Mouse (Mus musculus) cerebellum, adult 9-11 months (tissue): ENCODE measurements around the gene Sult4a1.

Experiments
- DNase-seq: peaks from one replicate; pipeline ENCODE4 v3.0.0; 2022

The Sult4a1 gene

DNA sequence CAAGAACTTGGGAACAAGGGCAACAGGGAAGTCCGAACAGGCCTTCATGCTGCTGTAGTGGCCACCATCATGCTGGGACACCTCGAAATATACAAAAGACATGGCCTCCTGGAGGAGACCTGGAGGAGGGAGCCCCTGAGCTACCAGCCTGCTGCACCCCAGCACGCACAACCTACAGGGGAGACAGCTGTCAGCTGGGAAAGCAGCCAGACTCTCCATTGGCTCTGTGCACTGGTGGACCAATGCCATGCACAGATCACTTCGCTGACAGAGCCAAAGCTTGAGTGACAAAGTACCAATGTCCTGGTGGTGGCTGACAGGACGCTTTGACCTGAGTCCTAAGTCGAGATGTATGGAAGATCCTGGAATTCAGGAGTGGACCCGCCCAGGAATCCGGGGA lies 9.5 kb downstream of the Sult4a1 start:
- DNase-seq, result peak; percentile 84

DNA sequence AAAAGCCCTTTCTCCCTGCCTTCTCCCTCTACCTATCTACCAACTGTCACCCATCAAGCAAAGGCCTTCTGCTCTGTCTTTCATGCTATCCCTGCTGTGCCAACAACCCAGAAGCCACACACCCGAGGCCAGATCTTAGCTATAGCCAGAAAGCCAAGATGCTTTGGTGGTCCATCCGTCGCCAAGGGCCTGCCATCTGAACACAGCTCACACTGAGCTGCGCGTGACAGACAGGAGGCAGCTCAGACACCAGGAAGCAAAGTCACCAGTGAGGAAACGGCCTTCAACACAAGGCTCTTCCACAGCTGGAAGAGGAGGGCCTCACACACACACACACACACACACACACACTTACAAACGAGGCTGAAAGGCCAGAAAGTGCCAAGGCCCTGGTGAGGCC lies 10.6 kb downstream of the Sult4a1 start:
- DNase-seq, result peak; percentile 41

- no peak for DNase-seq
Observed at GRCm38 (mm10) chr15:84086775-84087174, 18.8 kb downstream of the Sult4a1 start.

DNA sequence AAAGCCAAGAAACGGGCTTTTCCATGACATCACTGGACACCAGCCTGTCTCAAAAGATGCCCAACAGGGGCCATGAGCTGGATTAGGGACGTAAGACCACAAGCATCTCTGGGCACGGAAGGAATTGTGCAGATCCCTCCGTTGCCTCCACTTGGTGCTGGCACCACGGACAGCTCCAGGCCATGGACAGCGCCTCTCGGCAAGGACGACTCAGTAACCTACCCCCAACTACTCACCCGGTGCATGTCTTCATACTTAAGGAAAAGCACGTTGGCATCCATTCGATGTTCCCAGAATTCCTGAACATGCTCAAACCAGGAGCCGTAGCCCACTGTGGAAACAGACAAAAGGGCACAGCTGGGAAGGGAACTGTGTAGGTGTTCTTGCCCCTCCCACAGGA lies 19.2 kb downstream of the Sult4a1 start:
- DNase-seq, result no peak

- no peak for DNase-seq
Observed at GRCm38 (mm10) chr15:84080069-84080468, 25.5 kb downstream of the Sult4a1 start.

DNA sequence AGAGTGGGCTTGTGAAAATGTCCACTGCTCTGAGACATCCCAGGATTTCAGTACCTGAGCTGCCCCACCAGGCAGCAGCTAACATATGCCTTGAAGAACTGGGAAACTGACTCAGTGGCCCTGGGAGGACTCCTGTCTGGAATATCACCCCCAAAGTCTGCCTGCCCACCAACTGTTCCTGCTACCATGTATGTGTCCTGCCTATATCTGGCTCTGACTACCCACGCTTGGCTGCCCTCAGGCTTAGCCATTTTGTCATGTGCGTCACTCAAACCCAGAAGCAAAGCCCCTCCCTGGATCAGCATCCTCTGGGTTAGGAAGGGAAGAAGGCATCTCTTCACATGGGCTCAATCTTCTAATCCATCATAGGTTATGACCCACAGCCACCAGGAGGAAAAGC lies 26.0 kb downstream of the Sult4a1 start:
- no peak for DNase-seq

- no peak for DNase-seq
Observed at GRCm38 (mm10) chr15:84078667-84079066, 26.9 kb downstream of the Sult4a1 start.

DNA sequence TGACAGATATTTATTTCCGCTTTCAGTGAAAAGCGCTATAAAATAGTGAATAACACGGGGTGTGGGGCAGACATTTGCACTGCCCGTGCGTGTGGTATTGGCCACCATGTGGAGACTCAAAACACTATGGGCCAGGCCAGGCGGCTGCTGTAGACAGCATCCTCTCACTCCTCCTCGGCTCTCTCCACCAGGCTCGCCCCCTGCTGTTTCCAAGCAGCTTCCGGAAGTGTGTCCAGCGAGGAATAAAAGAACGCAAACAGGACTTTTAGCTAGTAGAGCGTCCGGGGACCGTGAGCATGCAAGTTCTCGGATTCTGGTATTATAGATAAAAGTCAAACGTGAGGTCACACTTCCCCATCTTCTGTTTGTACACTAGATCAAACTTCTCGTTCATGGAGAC lies 28.4 kb downstream of the Sult4a1 start:
- no peak for DNase-seq

DNA sequence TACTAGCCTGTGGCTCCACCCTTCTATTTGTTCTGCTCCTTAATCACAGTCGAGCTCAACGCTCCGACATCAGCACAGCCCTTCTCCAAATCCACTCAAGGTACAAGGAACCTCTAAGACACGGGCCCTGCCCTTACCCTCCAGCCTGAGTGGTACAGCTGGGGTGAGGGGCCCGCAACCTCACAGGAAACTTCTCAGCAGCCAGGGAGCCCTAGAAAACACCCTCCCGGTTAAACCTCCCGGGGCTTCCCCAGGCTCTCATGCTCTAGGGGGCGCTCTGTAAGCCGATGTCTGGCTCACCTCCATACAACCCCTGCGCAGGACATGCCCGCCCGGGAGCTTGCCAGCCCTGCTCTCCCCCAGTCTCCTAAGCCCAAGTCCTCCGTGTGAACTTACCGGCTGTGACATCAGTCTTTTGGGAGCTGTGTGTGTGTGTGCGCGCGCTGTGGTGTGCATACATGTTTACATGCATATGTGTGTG lies 30.8 kb downstream of the Sult4a1 start:
- DNase-seq, result peak; percentile 38

DNA sequence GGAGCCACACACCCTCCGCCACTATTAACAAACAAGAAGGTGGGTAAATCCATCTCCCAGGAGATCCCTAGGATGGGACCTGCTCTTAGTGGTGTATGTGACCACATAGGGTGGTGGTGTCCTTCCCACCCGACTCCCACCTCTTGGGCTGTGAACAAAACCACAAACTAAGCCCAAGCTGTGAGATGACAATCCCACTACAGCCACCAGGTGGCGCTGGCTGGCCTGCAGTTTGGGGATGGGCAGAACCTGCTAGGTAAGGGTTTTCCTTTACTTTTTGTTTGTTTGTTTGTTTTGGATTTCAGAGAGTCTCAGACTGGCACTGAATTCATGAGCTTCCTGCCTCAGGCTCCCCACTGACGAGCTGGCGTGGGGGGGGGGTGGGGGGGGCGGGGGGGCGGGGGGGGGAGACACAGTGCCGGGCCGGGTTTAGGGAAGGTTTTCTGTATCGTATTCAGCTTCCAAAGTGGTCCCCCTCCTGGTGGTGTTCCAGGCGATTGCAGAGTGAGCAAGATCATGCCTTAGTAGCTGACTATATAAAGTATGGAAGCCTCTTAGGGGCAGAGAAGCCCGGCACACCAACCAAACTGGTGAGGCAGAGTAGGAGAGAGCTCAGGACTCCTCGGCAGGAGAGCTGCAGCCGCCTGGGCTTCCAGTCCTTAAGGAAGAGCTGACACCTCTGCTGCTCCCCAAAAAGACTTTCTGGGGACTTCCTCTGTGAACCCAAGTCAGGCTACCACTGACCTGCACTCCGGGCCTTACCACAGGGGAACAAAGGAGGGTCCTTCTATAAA lies 31.4 kb downstream of the Sult4a1 start:
- DNase-seq, result peak; percentile 65

DNA sequence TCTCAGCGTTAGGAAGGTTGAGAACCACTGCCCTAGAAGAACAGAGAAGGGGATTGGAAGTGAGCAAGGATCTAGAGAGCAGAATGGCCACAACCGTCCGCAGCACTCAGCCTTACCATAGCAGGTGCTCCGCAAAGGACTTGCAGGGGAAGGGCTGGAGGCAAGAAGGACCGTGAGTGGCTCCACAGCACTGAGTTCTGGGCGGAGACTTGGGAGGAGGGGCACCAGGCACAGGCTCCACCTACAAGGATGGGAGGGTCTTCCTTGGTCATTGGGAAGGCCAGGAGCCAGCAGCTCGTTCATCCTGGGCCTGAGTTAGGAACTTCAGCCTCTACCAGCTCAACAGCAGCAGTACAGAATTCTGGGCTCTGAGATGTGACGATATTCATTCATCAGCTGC lies 32.5 kb downstream of the Sult4a1 start:
- no peak for DNase-seq

DNA sequence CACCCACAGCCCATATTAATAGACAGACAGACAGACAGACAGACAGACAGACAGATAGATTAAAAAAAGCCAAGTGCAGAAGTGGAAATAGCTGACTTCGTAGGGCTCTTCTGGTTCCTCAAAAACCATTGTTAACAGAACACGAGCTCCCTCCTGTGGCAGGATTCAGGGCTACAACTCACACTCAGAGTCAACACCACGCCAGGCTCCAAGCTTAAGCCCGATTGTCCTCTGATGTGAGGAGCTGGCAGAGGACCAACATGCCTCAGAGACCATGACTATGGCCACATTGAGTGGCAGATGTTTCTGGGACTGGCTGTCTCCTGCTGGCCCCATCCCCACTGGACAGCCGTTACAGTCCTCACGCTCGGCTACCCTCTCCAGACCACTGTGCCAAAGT lies 33.3 kb downstream of the Sult4a1 start:
- DNase-seq, result peak; percentile 62

DNA sequence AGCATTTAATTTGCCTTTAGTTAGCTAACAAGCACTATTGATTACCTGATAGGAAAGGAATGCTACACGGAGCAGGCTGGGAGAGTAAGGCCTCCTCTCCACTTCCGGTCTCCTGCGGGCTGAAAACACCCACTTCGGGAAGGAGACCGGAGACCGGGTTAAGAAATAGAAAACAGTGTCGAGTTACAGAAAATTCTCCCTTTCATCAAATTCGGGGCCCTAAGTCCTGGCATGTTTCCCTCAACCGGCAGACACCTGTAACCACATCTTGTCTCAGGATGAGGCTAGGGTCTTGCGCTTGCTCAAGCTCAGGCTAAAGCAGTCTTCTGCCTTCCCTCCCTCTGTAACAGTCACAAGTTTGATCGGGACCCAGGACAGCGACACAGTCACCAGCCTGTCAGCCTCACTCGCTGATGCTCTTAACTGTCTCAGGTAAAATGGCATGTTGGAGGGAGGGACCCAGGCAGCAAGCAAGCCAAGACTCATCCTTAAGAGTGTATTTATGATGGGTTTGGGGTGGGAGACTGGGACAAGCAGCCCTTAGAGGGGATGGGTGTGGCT lies 35.4 kb downstream of the Sult4a1 start:
- no peak for DNase-seq

DNA sequence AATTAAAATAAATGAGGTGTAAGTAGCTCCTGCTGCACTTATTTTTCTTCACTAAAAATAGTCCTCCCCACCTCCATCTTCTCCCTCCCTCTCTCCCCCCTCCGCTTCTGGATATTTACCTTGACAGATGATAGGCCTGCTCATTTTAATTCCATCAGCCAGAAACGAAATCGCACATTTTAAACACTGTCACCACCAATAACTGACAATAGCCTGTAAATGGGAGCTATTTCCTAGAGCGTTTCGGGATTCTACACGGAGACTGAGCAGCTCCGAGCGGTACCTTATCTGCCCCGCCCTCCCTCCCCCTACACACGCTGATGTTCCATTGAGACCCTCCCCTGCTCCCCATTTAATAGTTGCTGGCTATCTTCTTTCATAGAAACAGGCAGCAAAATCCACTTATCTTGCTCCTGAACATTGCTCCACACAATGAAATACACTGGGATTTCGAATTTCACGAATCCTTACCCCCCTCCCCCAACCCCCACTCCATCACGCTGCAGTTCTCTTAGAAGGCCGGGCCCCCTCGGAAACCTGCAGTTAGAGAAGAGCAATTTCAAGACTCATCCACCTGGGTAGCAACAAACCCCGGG lies 36.0 kb downstream of the Sult4a1 start:
- no peak for DNase-seq

DNA sequence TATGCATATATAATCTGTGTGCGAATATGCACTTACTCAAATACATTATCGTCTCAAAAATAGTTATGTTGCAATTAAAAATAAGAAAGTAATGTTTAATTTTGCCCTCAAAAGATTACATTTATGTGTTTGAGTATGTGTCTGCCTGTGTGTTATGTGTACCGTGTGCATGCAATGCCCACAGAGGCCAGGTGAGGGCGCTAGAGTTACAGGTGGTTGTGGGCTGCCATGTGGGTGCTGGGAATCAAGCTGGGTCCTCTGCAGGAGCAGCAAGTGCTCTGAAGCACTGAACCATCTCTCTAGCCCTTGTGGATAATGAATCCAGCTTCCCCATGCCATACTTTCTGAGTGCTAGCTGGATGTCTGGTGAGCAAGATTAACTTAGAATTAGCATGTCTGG lies 39.9 kb downstream of the Sult4a1 start:
- DNase-seq, result no peak

DNA sequence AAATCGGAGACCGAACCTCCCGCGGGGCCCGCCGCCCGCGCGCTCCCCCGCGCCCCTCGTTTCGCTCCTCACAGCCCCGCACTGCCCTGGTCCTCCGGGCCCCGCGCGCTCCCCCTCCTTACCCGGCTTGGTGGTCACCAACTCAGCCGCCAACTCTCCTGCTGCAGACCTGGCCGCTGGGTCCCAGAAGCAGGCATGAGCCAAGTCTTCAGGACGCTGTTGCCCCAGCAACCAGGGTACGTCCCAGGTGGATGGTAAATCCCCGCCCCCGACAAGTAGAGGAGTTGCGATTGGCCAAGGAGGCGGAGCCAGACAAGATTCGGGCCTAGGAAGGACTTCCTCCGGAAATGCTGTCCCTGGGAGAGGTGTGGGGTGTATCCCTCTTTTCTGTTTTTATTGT lies 40.4 kb downstream of the Sult4a1 start, which contains the start of gene Efcab6:
Gene Efcab6, minus strand, starts transcription at position 240 of the 400 bp plus-strand sequence.
- DNase-seq, result no peak

DNA sequence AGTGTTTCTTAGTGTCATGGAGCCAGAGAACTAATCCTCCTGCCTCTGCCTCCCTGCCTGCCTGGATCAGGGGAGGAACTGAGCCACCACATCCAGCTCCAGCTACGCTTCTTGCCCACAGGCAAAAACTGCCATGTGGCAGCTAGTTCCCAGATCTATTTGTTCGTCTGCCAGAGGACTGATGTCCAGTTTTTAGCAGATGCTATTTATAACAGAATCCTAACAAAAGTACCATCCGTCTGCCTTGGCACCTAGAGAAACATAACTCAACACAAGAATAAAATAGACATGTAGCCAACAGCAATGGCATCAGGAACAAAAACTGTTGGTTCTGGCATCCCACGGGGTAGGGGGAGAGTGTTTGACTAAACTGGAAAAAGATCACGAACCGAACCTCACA lies 46.7 kb downstream of the Sult4a1 start:
- no peak for DNase-seq

- DNase-seq, result no peak
Observed at GRCm38 (mm10) chr15:84056083-84056482, 49.5 kb downstream of the Sult4a1 start.

GRCm38 (mm10) chr15:84053859-84054258 lies 51.7 kb downstream of the Sult4a1 start:
- DNase-seq, result peak; percentile 69

- DNase-seq, result no peak
Observed at GRCm38 (mm10) chr15:84053240-84053639, 52.3 kb downstream of the Sult4a1 start.

- DNase-seq, result no peak
Observed at GRCm38 (mm10) chr15:84052390-84052789, 53.2 kb downstream of the Sult4a1 start.

- no peak for DNase-seq
Observed at GRCm38 (mm10) chr15:84049570-84049969, 56.0 kb downstream of the Sult4a1 start.

DNA sequence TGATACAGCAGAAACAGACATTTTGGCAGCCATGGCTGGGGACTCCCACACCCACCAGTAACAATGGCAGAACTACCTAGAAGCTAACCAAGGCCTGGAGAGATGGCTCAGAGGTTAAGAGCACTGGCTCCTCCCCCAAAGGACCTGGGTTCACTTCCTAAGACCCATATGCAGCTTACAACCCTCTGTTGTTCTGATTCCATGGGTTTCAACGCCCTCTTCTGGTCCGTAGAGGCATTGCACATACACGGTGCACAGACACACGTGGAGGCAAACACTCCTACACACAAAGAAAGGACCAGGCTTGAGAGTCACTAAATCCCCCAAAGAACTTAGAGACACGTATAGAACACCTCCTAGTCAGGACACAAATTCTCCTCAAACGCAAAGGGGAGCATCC lies 60.0 kb downstream of the Sult4a1 start:
- DNase-seq, result no peak

GRCm38 (mm10) chr15:84037067-84037466 lies 68.5 kb downstream of the Sult4a1 start:
- DNase-seq, result peak; percentile 96
